Mouse (Mus musculus): ENCODE data around the gene Fbxl7.

DNA sequence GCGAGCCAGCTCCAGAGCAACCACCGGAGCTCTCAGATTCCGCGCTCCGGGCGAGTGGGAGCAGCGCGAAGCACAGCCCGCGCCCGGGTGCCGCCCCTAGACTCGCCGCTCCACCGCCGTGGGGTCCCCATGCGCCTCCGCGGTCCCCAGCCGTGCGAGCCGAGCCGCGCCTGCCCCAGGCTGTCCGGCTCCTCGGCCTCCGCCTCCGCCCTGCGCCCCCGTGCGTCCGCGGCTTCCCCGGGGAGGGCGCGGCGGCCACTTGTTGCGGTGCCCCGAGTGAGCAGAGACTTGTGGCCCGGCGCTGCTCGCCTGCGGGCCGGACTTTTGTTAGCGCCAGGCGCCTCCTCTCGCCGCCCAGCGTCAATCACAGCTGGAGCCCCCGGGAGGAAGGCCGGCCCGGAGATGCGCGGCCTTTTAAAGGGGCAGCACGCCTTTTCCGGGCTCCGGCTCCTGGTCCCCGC, at the start of gene Fbxl7:
- TF ChIP-seq CTCF (IDR thresholded peaks at IDR 0.05) (peak; percentile 63), EP300 (IDR thresholded peaks at IDR 0.05) (no peak)

Measured in lung, postnatal 0 days (tissue).